Mouse (Mus musculus) kidney, adult 9 months (tissue): Measurements from ENCODE around the gene Gm20721.

Source experiments
- DNase-seq: peaks from one replicate; pipeline ENCODE4 v3.0.0; 2022

Gm20721 gene

DNA sequence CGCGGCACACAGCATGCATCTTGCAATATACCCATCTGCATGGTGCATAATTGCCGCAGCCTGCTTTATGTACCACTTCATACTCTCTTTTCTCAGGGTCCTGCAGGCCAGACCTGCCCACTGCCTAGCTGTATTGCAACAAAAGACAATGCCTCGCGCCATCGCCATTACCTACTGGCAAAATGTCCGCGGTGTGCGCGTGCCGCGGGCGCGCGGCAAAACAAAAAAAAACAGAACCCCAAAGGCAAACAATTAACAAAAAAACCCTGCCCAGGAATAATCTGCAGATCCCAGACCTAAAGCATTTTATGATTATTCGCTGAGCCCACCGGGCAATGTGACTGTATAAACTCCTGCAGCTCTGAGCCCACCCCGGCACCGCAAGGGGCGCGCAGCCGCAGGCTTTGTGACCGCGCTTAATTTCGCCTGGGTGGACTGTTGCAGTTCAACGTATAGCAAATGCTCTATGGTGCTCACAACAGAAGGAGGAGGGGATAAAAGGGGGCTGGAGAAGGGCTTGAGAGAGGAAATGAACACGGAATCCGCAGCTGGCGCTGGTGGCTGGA lies 50.5 kb downstream of the Gm20721 start:
- DNase-seq, result no peak

- no peak for DNase-seq
Observed at GRCm38 (mm10) chr2:174295175-174295899, 51.2 kb downstream of the Gm20721 start.

DNA sequence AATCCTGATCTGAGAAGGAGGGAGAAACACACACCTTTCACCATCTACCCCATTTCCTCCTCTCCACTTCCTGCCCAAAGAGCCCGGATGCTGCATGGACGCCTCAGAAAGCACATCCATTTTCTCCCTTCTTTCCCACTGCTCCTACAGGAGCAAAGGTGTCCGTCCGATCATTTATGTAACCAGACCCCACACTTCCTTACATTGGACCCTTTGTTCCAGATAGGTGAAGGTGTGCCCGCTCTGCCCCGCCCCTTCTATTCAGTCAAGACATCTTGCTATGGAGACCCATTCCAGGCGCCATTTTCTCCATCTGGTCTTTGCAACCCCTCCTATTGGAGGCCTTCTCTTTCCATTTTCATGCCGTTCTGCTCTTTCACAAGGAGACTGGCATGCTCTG lies 52.1 kb downstream of the Gm20721 start:
- DNase-seq, result no peak

GRCm38 (mm10) chr2:174291662-174292030 lies 54.9 kb downstream of the Gm20721 start:
- DNase-seq, result no peak

DNA sequence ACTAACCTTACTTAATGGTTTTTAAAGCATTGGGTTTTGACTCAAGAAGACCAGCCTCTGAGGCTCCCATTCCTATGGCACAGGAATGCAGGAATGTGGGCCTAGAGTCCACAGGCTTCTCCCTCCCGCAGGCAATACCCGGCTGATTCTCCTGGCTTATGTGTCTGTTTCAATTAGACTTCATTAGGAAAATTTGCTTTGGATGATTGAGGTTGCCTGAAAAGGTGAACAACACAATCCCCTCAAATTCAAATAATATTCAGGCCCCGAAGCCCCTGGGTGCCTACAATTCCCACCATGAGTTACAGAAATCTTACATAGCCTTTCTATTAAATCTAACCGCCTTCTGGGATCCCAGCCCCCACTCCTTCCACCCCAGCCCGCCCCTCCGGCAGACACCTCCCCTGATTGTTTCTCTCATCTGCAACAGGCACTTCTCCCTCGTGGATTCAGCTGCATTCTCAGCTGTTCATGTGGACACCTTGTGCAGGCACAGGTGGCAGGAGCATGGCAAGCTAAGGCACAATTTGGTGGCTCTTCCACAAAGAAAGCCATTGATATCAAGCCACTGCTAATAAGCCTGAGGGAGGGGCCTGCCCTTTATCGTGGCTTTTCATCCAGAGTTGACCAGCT lies 55.4 kb downstream of the Gm20721 start:
- no peak for DNase-seq

- DNase-seq, result peak; percentile 44
Observed at GRCm38 (mm10) chr2:174288673-174289430, 57.7 kb downstream of the Gm20721 start.

DNA sequence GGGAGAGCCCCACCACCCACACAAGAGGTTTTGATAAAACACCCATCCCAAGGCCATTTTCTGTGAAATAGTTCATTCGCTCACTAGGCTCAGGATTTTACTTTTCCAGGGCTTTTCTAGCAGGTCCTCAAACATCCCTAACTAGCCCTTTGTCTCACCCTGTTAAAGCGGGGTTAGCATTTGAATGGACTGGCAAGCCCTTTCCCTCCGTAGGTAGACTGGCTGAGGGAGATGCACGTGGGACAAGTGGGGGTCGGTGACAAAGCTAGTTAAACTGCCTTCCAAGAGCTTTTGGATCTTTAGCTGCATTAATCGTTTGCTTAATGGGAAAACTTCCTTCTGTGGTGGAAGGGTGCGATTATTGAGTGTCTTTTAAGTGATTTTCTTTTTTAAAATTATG lies 58.6 kb downstream of the Gm20721 start:
- no peak for DNase-seq

DNA sequence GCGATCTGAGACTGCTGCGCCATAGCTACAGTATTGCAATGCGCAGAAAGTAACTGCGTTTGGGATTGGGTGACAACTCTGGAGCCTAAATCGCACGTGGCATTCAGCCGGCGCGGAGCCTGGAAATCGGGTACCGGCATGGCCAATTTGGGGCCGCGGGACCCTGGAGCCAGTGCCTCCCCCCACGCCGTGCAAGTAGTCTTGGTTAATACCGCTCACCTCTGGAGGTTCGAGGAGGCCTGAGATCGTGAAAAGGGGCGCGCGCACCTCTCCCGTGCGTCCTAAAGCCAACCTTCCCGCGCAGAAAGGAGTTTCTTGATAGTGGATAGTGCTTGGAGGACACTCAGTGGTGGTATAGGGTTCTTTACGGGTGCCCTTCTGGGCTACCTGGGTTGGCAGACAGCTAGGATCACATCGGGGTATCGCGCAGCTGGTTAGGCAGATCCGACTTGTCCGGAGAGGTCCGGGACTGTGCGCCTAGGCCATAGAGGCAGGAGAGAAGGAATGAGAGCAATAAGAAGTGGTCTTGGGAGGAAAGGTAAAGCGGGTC lies 60.5 kb downstream of the Gm20721 start:
- DNase-seq, result no peak

- DNase-seq, result no peak
Observed at GRCm38 (mm10) chr2:174284807-174285457, 61.6 kb downstream of the Gm20721 start.

GRCm38 (mm10) chr2:174284011-174284410 lies 62.5 kb downstream of the Gm20721 start, which contains the start of gene Gnas:
Gnas (plus strand) TSS chr2:174284320.
- peak; percentile 19 for DNase-seq

DNA sequence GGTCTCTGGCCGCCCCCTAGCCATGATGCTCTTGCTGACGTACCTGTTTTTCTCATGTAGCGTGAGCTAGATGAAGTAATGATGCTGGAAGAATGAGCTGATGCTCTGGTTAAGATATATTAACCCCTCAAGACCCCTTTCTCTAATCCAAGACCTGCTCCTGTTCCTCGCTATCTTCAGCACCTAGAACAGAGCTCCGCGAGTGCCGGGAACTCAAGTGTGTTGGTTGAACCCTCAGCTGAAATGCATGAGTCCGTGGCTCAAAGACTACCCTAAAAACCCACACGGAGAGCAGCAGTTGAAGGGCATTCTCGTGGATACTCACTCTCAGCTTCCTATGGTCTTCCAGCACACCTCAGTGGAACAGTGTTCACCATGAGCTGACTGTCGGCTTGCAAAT lies 63.2 kb downstream of the Gm20721 start:
- no peak for DNase-seq
